Mouse (Mus musculus) lung, postnatal 4 days (tissue): ENCODE data around the gene Mvd.

Experiments
- DNase-seq, 2 experiments: peaks; one replicate each; pipeline ENCODE4 v3.0.0; 2021

Mvd gene

GRCm38 (mm10) chr8:122457171-122457570, 13.9 kb upstream of the Mvd start:
- no peak for DNase-seq

- DNase-seq: no peak
Measured at GRCm38 (mm10) chr8:122454409-122454808, 11.2 kb upstream of the Mvd start.

GRCm38 (mm10) chr8:122452154-122452553, 8.9 kb upstream of the Mvd start:
- DNase-seq: no peak

GRCm38 (mm10) chr8:122451161-122451703, 8.0 kb upstream of the Mvd start:
- DNase-seq: no peak

GRCm38 (mm10) chr8:122445203-122445602, 2.0 kb upstream of the Mvd start:
- no peak for DNase-seq

GRCm38 (mm10) chr8:122444058-122444748, 981 bp upstream of the Mvd start:
- DNase-seq: peak; percentile 94 to 96

GRCm38 (mm10) chr8:122442781-122443180, 441 bp downstream of the Mvd start:
- DNase-seq: no peak

GRCm38 (mm10) chr8:122442356-122442755, 866 bp downstream of the Mvd start:
- no peak for DNase-seq

- no peak for DNase-seq
Measured at GRCm38 (mm10) chr8:122441326-122441725, 1.9 kb downstream of the Mvd start.

- DNase-seq: no peak
Measured at GRCm38 (mm10) chr8:122439336-122439735, 3.9 kb downstream of the Mvd start.

- DNase-seq: peak in 1 of 2 experiments; percentile 52
Measured at GRCm38 (mm10) chr8:122437708-122438331, 5.4 kb downstream of the Mvd start.

- DNase-seq: no peak
Measured at GRCm38 (mm10) chr8:122436586-122437125, 6.6 kb downstream of the Mvd start.

- no peak for DNase-seq
Measured at GRCm38 (mm10) chr8:122436146-122436545, 7.1 kb downstream of the Mvd start.

GRCm38 (mm10) chr8:122435375-122435774, 7.8 kb downstream of the Mvd start:
- no peak for DNase-seq

- DNase-seq: no peak
Measured at GRCm38 (mm10) chr8:122433269-122433905, 9.8 kb downstream of the Mvd start.

GRCm38 (mm10) chr8:122432443-122433268, 10.6 kb downstream of the Mvd start, which contains the start of gene Cyba:
Gene Cyba (minus strand): TSS chr8:122432930.
- DNase-seq: peak; percentile 90 to 94

- DNase-seq: peak in 1 of 2 experiments; percentile 42
Measured at GRCm38 (mm10) chr8:122431694-122432442, 11.4 kb downstream of the Mvd start.

- no peak for DNase-seq
Measured at GRCm38 (mm10) chr8:122430646-122431045, 12.6 kb downstream of the Mvd start.

- DNase-seq: peak; percentile 56 to 63
Measured at GRCm38 (mm10) chr8:122430058-122430636, 13.1 kb downstream of the Mvd start.

GRCm38 (mm10) chr8:122428163-122428562, 15.1 kb downstream of the Mvd start:
- DNase-seq: no peak

GRCm38 (mm10) chr8:122427607-122428006, 15.6 kb downstream of the Mvd start:
- no peak for DNase-seq
